Mouse (Mus musculus) thymus, adult 2 months (tissue): ENCODE measurements around the gene Ephb3.

ENCODE experiments used
- CTCF ChIP-seq: fragments of 200-500 bp; IDR thresholded peaks from 2 replicates; pipeline ENCODE4 v1.5.1; 2012; ENCODE audit warnings: mild to moderate bottlenecking, control low read depth, low read length, moderate library complexity, borderline replicate concordance; ENCODE audit not compliant: control insufficient read depth, poor library complexity, insufficient read depth; ENCODE audit errors: extremely low read depth
- POLR2A ChIP-seq: fragments of 200-500 bp; IDR thresholded peaks from 2 replicates; pipeline ENCODE4 v1.6.1; 2012; ENCODE audit warnings: mild to moderate bottlenecking, low read length, control low read depth, moderate library complexity; ENCODE audit not compliant: control insufficient read depth, poor library complexity, insufficient read depth; ENCODE audit errors: extremely low read depth

GRCm38 (mm10) chr16:21210667-21211338 is 6.2 kb downstream of the Ephb3 start:
- TF ChIP-seq POLR2A (no peak), CTCF (no peak)
